Mouse (Mus musculus): ENCODE results near the gene Rad51. TPM values are rescaled to one million over a fixed set of nuclear protein-coding genes. Genes with fewer than 3 reads are reported as not detected.

Rad51 gene
- total and polyA plus RNA-seq, 2 experiments from 2014 or later: 3.8 to 9.0 TPM

- Histone ChIP-seq H3K9me3 (ENCODE audit: low read length) (no peaks in the 10 kb centered on the region), H3K4me1 (ENCODE audit: insufficient read depth, low read length) (peaks cover 13% of the 10 kb centered on the region; the same call in 1 of the 2 replicates), H3K9ac (replicated peaks; ENCODE audit: low read length) (no peak overlapping the region), H3K36me3 (ENCODE audit: insufficient read depth, low read length) (no peaks in the 10 kb centered on the region), H3K4me3 (ENCODE audit: low read length) (no peak overlapping the region), H3K27ac (no peak overlapping the region), H3K4me2 (ENCODE audit: low read depth, low read length) (no peak overlapping the region), H3K27me3 (ENCODE audit: insufficient read depth, low read length) (no peaks in the 10 kb centered on the region)
- no peak for ATAC-seq
- 76% methylated on average over 8 of the region's 8 CpGs for WGBS
- TF ChIP-seq CTCF (IDR thresholded peaks at IDR 0.05; ENCODE audit: low read depth): no peak
- peak; percentile 23 for DNase-seq (ENCODE audit: low spot score)
These were observed 59.0 kb downstream of the Rad51 start for GRCm38 (mm10) chr2:119171574-119171973.

GRCm38 (mm10) chr2:119172446-119172845 is 59.9 kb downstream of the Rad51 start:
- Histone ChIP-seq H3K4me1 (ENCODE audit: insufficient read depth, low read length) (peaks cover 8% of the 10 kb centered on the region; the same call in 1 of the 2 replicates), H3K4me3 (ENCODE audit: low read length) (no peak overlapping the region), H3K27ac (no peak overlapping the region), H3K27me3 (ENCODE audit: insufficient read depth, low read length) (no peaks in the 10 kb centered on the region), H3K9me3 (ENCODE audit: low read length) (no peaks in the 10 kb centered on the region), H3K4me2 (ENCODE audit: low read depth, low read length) (no peak overlapping the region), H3K36me3 (ENCODE audit: insufficient read depth, low read length) (no peaks in the 10 kb centered on the region), H3K9ac (replicated peaks; ENCODE audit: low read length) (no peak overlapping the region)
- WGBS: 64% methylated on average over 7 of the region's 7 CpGs
- DNase-seq (ENCODE audit: low spot score) (no peak), ATAC-seq (no peak)
- TF ChIP-seq CTCF (IDR thresholded peaks at IDR 0.05; ENCODE audit: low read depth): no peak

- peaks cover 8% of the 10 kb centered on the region; the same call in 1 of the 2 replicates for H3K4me1 ChIP-seq (ENCODE audit: insufficient read depth, low read length)
- no peak for TF ChIP-seq CTCF (IDR thresholded peaks at IDR 0.05; ENCODE audit: low read depth)
- no peaks in the 10 kb centered on the region for H3K27me3 ChIP-seq (ENCODE audit: insufficient read depth, low read length)
- H3K9ac ChIP-seq (replicated peaks; ENCODE audit: low read length): no peak overlapping the region
- DNase-seq (ENCODE audit: low spot score) (peak; percentile 73), ATAC-seq (peak; percentile 28; the same call in 1 of the 2 replicates)
- WGBS: 26% methylated on average over 13 of the region's 13 CpGs
- H3K4me2 ChIP-seq (ENCODE audit: low read depth, low read length): no peak overlapping the region
- no peak overlapping the region for H3K27ac ChIP-seq
- no peaks in the 10 kb centered on the region for H3K9me3 ChIP-seq (ENCODE audit: low read length)
- H3K36me3 ChIP-seq (ENCODE audit: insufficient read depth, low read length): peaks cover 5% of the 10 kb centered on the region; the same call in 1 of the 2 replicates
- H3K4me3 ChIP-seq (ENCODE audit: low read length): no peak overlapping the region
These were observed 60.4 kb downstream of the Rad51 start for GRCm38 (mm10) chr2:119172862-119173576.

DNA sequence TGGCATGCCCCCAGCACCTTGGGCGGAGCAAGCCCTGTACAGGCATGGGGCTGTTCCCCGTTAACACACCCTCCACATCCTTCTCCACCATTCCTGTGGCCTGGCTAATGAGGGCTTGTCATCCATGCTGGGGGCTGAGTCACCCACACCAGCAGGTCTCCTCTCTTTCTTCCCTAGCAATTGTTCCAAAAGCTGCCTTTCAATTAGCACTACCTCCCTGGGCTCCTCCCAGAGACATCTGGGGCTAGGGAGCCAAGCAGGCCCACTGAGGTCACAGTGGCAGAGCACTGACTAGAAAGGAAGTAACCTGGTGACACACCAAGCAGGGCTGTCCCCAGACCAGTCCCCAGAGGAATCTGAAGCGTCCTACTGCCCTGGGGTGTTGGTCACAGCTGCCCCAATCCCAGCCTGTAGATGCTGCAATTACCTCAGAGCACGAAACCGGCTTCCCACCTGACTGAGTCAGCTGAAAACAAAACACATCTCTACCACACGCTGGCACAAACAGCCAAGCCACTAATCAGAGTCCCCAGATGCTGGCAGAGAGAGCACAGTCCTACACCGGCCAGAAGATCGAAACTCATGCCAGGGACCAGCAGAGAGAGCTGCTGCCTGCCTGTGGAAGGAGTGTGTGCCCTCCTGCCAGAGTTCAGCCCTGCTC is 61.5 kb downstream of the Rad51 start, which contains the start of gene Gm14137:
Gm14137 (plus strand) TSS at position 519 of the 661 bp plus-strand sequence.
- no peak within 1 kb of the TSS for H3K4me2 ChIP-seq (ENCODE audit: low read depth, low read length)
- H3K27me3 ChIP-seq (ENCODE audit: insufficient read depth, low read length): no peaks in the 10 kb centered on the region
- peak; percentile 33 for ATAC-seq
- no peak within 1 kb of the TSS for H3K4me3 ChIP-seq (ENCODE audit: low read length)
- TF ChIP-seq CTCF (IDR thresholded peaks at IDR 0.05; ENCODE audit: low read depth): no peak
- 36% methylated on average over 8 of the region's 8 CpGs for WGBS
- no peak within 1 kb of the TSS for H3K9ac ChIP-seq (replicated peaks; ENCODE audit: low read length)
- H3K27ac ChIP-seq: no peak within 1 kb of the TSS
- no peaks in the 10 kb centered on the region for H3K9me3 ChIP-seq (ENCODE audit: low read length)
- peaks cover 13% of the 10 kb centered on the region; the same call in 1 of the 2 replicates for H3K36me3 ChIP-seq (ENCODE audit: insufficient read depth, low read length)
- peaks cover 8% of the 10 kb centered on the region; the same call in 1 of the 2 replicates for H3K4me1 ChIP-seq (ENCODE audit: insufficient read depth, low read length)
- DNase-seq (ENCODE audit: low spot score): peak; percentile 16

DNA sequence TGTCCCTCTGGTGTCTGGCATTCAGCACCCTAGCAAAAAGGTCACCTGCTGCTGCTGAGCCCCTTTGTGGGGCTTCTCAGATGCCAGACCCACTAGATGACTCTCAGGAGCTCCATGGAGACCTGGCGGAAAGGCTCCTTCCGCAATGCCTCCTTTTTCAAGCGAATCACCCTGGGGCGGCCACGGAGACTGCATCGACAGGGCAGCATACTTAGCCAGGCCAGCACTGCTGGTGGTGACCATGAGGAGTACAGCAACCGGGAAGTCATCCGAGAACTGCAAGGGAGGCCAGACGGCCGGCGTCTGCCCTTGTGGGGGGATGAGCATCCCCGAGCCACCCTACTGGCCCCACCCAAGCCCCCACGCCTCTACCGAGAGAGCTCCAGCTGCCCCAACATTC is 62.3 kb downstream of the Rad51 start:
- H3K27ac ChIP-seq: no peak overlapping the region
- no peak overlapping the region for H3K4me2 ChIP-seq (ENCODE audit: low read depth, low read length)
- H3K4me1 ChIP-seq (ENCODE audit: insufficient read depth, low read length): peaks cover 8% of the 10 kb centered on the region; the same call in 1 of the 2 replicates
- ATAC-seq (no peak), DNase-seq (ENCODE audit: low spot score) (no peak)
- H3K4me3 ChIP-seq (ENCODE audit: low read length): no peak overlapping the region
- WGBS: 56% methylated on average over 14 of the region's 14 CpGs
- H3K9me3 ChIP-seq (ENCODE audit: low read length): no peaks in the 10 kb centered on the region
- H3K9ac ChIP-seq (replicated peaks; ENCODE audit: low read length): no peak overlapping the region
- peaks cover 21% of the 10 kb centered on the region for H3K36me3 ChIP-seq (ENCODE audit: insufficient read depth, low read length)
- TF ChIP-seq CTCF (IDR thresholded peaks at IDR 0.05; ENCODE audit: low read depth): no peak
- no peaks in the 10 kb centered on the region for H3K27me3 ChIP-seq (ENCODE audit: insufficient read depth, low read length)

GRCm38 (mm10) chr2:119175614-119176013 is 63.0 kb downstream of the Rad51 start:
- 73% methylated on average over 6 of the region's 6 CpGs for WGBS
- no peak overlapping the region for H3K9ac ChIP-seq (replicated peaks; ENCODE audit: low read length)
- H3K27ac ChIP-seq: no peak overlapping the region
- ATAC-seq (no peak), DNase-seq (ENCODE audit: low spot score) (no peak)
- TF ChIP-seq CTCF (IDR thresholded peaks at IDR 0.05; ENCODE audit: low read depth): no peak
- H3K9me3 ChIP-seq (ENCODE audit: low read length): no peaks in the 10 kb centered on the region
- peaks cover 8% of the 10 kb centered on the region; the same call in 1 of the 2 replicates for H3K4me1 ChIP-seq (ENCODE audit: insufficient read depth, low read length)
- H3K4me2 ChIP-seq (ENCODE audit: low read depth, low read length): no peak overlapping the region
- H3K27me3 ChIP-seq (ENCODE audit: insufficient read depth, low read length): no peaks in the 10 kb centered on the region
- peaks cover 27% of the 10 kb centered on the region for H3K36me3 ChIP-seq (ENCODE audit: insufficient read depth, low read length)
- no peak overlapping the region for H3K4me3 ChIP-seq (ENCODE audit: low read length)

All from hindbrain, postnatal 0 days (tissue).